Mouse (Mus musculus): ENCODE results near the gene Slc25a10. TPM values are rescaled to one million over a fixed set of nuclear protein-coding genes. Genes with fewer than 3 reads are reported as not detected.

Gene Slc25a10
- polyA plus RNA-seq, 1 experiment: 416 TPM

GRCm38 (mm10) chr11:120538955-120539284 lies 47.3 kb downstream of the Slc25a10 start:
- 47% methylated on average over 8 of the region's 8 CpGs for WGBS

GRCm38 (mm10) chr11:120539285-120540014 lies 47.8 kb downstream of the Slc25a10 start:
- H3K27me3 ChIP-seq (ENCODE audit: control insufficient read depth, insufficient read depth, low read length): no peaks in the 10 kb centered on the region
- H3K4me3 ChIP-seq (ENCODE audit: low read depth, low read length): no peak overlapping the region
- H3K27ac ChIP-seq (ENCODE audit: insufficient read depth, low read depth, low read length): no peak overlapping the region
- WGBS: 23% methylated on average over 10 of the region's 10 CpGs
- H3K4me1 ChIP-seq (ENCODE audit: control insufficient read depth, insufficient read depth, insufficient read length, low read length): peaks cover 10% of the 10 kb centered on the region
- H3K36me3 ChIP-seq (ENCODE audit: control insufficient read depth, insufficient read depth, low read length): no peaks in the 10 kb centered on the region
- TF ChIP-seq CTCF (IDR thresholded peaks at IDR 0.05; ENCODE audit: extremely low read depth, insufficient read length, insufficient replicate concordance, low read depth, low read length) (no peak), POLR2A (IDR thresholded peaks at IDR 0.05; ENCODE audit: low read depth, low read length) (no peak)

More at GRCm38 (mm10) chr11:120538955-120539284, 47.3 kb downstream of the Slc25a10 start:
- no peak overlapping the region for H3K4me3 ChIP-seq (ENCODE audit: low read depth, low read length)
- no peaks in the 10 kb centered on the region for H3K36me3 ChIP-seq (ENCODE audit: control insufficient read depth, insufficient read depth, low read length)
- H3K4me1 ChIP-seq (ENCODE audit: control insufficient read depth, insufficient read depth, insufficient read length, low read length): peaks cover 10% of the 10 kb centered on the region
- H3K27ac ChIP-seq (ENCODE audit: insufficient read depth, low read depth, low read length): no peak overlapping the region
- no peaks in the 10 kb centered on the region for H3K27me3 ChIP-seq (ENCODE audit: control insufficient read depth, insufficient read depth, low read length)
- TF ChIP-seq POLR2A (IDR thresholded peaks at IDR 0.05; ENCODE audit: low read depth, low read length) (no peak), CTCF (IDR thresholded peaks at IDR 0.05; ENCODE audit: extremely low read depth, insufficient read length, insufficient replicate concordance, low read depth, low read length) (no peak)

DNA sequence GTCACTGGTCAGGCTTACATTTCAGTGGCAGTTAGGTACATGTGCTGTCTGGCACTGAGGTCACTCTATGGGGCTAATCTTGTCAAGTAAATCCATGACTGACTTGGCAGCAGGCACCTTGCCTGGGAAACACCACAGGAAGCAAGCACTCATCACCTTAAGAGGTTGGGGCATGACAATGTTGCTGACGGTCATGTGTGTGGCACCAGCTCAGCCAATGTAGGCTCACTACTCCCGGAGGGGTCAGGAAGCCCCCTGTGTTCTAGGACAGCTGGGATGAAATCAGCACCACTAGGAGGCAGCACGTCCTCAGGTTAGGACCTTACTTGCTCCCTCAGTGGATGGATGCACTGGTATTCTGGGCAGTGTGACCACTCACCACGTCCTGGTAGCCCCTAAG lies 50.3 kb downstream of the Slc25a10 start:
- Histone ChIP-seq H3K4me3 (ENCODE audit: low read depth, low read length) (no peak overlapping the region), H3K4me1 (ENCODE audit: control insufficient read depth, insufficient read depth, insufficient read length, low read length) (peaks cover 19% of the 10 kb centered on the region), H3K36me3 (ENCODE audit: control insufficient read depth, insufficient read depth, low read length) (no peaks in the 10 kb centered on the region), H3K27me3 (ENCODE audit: control insufficient read depth, insufficient read depth, low read length) (no peaks in the 10 kb centered on the region), H3K27ac (ENCODE audit: insufficient read depth, low read depth, low read length) (no peak overlapping the region)
- WGBS: 77% methylated on average over 4 of the region's 4 CpGs
- TF ChIP-seq POLR2A (IDR thresholded peaks at IDR 0.05; ENCODE audit: low read depth, low read length) (no peak), CTCF (IDR thresholded peaks at IDR 0.05; ENCODE audit: extremely low read depth, insufficient read length, insufficient replicate concordance, low read depth, low read length) (0 out of 2 replicates have a peak, but pooled peaks have one; percentile 16)

DNA sequence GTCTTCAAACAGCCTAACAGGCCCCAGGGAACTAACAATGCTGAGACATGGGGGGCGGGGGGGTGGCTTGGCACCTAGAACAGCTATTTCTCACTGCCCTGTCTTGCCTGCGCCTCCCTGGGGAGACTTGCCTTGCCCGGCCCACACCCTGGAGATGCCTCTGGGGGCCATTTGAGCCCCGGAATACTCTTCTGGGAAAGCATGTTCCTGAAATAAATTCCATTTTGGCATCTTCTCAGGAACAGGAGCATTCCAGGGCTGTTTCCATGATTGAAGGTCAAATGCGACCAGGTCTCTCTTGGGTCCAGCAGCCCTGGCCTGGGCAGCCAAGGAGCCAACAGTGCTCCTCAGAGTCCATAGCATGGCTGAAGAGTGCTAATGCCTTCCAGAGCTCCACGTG lies 50.7 kb downstream of the Slc25a10 start:
- no peak overlapping the region for H3K4me3 ChIP-seq (ENCODE audit: low read depth, low read length)
- 91% methylated on average over 6 of the region's 6 CpGs for WGBS
- H3K27ac ChIP-seq (ENCODE audit: insufficient read depth, low read depth, low read length): no peak overlapping the region

GRCm38 (mm10) chr11:120545964-120546363 lies 54.3 kb downstream of the Slc25a10 start:
- no peak for TF ChIP-seq POLR2A (IDR thresholded peaks at IDR 0.05; ENCODE audit: low read depth, low read length)
- Histone ChIP-seq H3K27me3 (ENCODE audit: control insufficient read depth, insufficient read depth, low read length) (no peaks in the 10 kb centered on the region), H3K36me3 (ENCODE audit: control insufficient read depth, insufficient read depth, low read length) (no peaks in the 10 kb centered on the region), H3K4me3 (ENCODE audit: low read depth, low read length) (no peak overlapping the region), H3K4me1 (ENCODE audit: control insufficient read depth, insufficient read depth, insufficient read length, low read length) (peaks cover 25% of the 10 kb centered on the region; the same call in 1 of the 2 replicates), H3K27ac (ENCODE audit: insufficient read depth, low read depth, low read length) (no peak overlapping the region; the same call in 1 of the 2 replicates)
- WGBS: 88% methylated on average over 3 of the region's 3 CpGs

More for the DNA sequence above, 50.7 kb downstream of the Slc25a10 start:
- TF ChIP-seq CTCF (IDR thresholded peaks at IDR 0.05; ENCODE audit: extremely low read depth, insufficient read length, insufficient replicate concordance, low read depth, low read length) (no peak), POLR2A (IDR thresholded peaks at IDR 0.05; ENCODE audit: low read depth, low read length) (no peak)
- H3K4me1 ChIP-seq (ENCODE audit: control insufficient read depth, insufficient read depth, insufficient read length, low read length): peaks cover 22% of the 10 kb centered on the region
- H3K27me3 ChIP-seq (ENCODE audit: control insufficient read depth, insufficient read depth, low read length): no peaks in the 10 kb centered on the region
- H3K36me3 ChIP-seq (ENCODE audit: control insufficient read depth, insufficient read depth, low read length): no peaks in the 10 kb centered on the region

DNA sequence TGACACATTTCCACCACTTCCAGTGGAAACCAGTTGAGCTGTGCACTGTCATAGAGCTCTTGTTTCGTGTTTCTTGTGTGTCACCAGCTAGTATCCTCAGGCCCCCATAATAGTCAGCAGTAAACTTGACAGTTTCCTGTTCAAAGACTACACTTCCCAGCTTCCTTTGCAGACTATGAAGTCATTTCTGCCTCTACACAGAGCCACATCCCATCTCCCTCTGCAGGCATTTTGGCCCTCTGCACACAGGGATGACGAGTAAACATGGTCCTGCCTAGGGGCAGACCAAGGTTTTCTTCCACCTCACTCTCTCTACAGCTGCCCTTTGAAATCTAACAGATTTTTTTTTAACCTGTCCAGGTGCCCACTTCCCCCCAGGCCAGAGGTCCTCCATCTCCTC lies 55.8 kb downstream of the Slc25a10 start:
- 47% methylated on average over 2 of the region's 2 CpGs for WGBS
- Histone ChIP-seq H3K4me3 (ENCODE audit: low read depth, low read length) (no peak overlapping the region), H3K27ac (ENCODE audit: insufficient read depth, low read depth, low read length) (peak overlapping the region; percentile 10; the same call in 1 of the 2 replicates), H3K4me1 (ENCODE audit: control insufficient read depth, insufficient read depth, insufficient read length, low read length) (peaks cover 25% of the 10 kb centered on the region; the same call in 1 of the 2 replicates), H3K27me3 (ENCODE audit: control insufficient read depth, insufficient read depth, low read length) (no peaks in the 10 kb centered on the region), H3K36me3 (ENCODE audit: control insufficient read depth, insufficient read depth, low read length) (no peaks in the 10 kb centered on the region)
- TF ChIP-seq POLR2A (IDR thresholded peaks at IDR 0.05; ENCODE audit: low read depth, low read length) (no peak), CTCF (IDR thresholded peaks at IDR 0.05; ENCODE audit: extremely low read depth, insufficient read length, insufficient replicate concordance, low read depth, low read length) (no peak)

DNA sequence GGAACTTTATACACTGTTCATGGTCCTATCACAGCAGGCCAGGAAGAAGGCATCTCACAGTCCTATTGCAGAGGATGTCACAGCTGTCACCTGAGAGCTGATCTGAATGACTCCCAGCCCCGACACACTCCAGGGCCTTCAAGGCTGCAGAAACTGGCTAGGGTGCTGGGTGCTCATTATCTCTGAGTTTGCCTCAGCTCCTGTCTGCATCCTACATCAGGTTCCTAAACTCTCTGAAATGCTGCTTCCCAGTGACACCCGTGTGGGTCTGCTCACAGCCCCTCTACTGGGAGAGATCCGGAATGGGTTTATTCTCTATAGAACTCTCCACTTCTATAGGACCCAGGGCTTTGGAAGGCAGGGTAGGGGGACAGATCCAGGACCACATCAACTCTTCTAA lies 56.6 kb downstream of the Slc25a10 start:
- 65% methylated on average over 3 of the region's 3 CpGs for WGBS
- no peaks in the 10 kb centered on the region for H3K27me3 ChIP-seq (ENCODE audit: control insufficient read depth, insufficient read depth, low read length)
- H3K27ac ChIP-seq (ENCODE audit: insufficient read depth, low read depth, low read length): peak overlapping the region; percentile 94
- H3K4me1 ChIP-seq (ENCODE audit: control insufficient read depth, insufficient read depth, insufficient read length, low read length): peaks cover 25% of the 10 kb centered on the region; the same call in 1 of the 2 replicates
- H3K4me3 ChIP-seq (ENCODE audit: low read depth, low read length): no peak overlapping the region
- H3K36me3 ChIP-seq (ENCODE audit: control insufficient read depth, insufficient read depth, low read length): no peaks in the 10 kb centered on the region
- TF ChIP-seq CTCF (IDR thresholded peaks at IDR 0.05; ENCODE audit: extremely low read depth, insufficient read length, insufficient replicate concordance, low read depth, low read length) (no peak), POLR2A (IDR thresholded peaks at IDR 0.05; ENCODE audit: low read depth, low read length) (no peak)

Measured in small intestine, adult 2 months (tissue).